Mouse (Mus musculus): Measurements from ENCODE around the gene Itgam.
"Not testable (repeated sequence)": the region's sequence is repeated elsewhere in the genome, so short reads cannot be mapped to it uniquely, and the experiment has no call there.

Itgam gene

DNA sequence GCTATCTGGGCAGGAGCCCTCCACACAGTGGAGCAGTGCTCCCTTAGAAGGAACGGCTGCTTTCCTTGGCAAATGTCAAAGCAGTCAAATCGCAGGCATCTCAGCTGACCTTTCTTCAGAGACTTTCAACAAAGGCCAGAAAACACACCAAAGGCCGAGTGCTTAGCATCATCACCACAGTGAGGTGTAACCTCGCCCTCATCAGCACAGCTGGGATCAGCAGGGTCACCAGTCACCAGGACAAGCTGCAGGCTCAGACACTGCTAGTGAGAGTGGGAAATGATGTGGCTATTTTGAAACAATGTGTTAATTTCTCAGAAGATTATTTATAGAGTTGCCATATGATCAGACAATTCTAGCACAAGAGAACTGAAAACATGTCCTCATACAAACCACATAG lies 74.5 kb downstream of the Itgam start:
- DNase-seq: no peak

DNA sequence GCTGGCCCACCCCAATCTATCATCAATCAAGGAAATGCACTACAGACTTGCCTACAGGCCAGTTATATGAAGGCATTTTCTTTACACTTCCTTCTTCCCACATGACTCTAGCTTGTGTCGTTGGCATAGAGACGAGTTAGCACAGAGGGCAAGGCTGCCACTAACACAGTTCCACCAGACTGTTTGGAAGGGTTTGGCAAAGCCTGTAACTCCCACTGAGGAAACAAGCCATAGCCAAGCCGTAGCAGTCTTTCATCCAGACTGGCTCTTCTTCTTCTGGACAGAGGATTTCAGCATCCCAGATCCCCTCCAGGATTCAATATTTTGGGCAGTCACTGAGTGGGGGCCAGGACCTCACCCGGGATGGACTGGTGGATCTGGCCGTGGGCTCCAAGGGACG lies 77.2 kb downstream of the Itgam start:
- DNase-seq: no peak

DNA sequence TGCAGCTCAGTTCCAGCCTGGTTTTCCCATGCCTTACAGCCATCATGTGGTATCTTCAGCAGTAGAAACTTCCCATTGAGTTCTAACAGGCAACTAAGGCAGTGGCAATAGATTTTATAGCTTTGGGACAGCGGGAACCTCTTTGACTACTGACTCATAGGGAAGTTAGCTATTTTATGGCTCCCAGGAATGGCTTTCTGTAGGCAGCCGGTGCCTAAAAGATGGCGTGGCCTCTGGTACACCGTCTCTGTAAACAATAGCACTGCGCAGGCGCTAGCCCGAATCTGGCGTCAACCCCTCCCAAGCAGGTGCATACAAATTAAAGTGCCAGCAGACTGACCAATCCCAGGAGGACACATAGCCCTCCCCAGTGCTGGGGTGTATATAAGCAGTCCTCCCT lies 88.5 kb downstream of the Itgam start:
- no peak for DNase-seq

DNA sequence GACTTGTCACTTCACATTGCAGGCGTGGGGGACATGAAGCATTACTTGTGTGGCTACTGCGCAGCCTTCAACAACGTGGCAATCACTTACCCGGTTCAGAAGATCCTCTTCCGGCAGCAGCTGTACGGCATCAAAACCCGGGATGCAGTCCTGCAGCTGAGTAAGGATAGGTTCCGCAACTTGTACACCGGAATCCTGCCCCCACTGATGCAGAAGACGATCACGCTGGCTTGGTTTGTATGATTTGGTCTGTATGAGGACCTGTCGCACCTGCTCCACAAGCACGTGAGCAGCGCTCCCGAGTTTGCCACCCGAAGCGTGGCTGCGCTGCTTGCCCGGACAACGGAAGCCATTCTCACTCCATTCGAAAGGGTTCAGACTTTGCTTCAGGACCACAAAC lies 91.6 kb downstream of the Itgam start, which contains the start of gene Itgad:
Gene Itgad, plus strand, starts transcription at position 301 of the 400 bp plus-strand sequence.
- DNase-seq: no peak

DNA sequence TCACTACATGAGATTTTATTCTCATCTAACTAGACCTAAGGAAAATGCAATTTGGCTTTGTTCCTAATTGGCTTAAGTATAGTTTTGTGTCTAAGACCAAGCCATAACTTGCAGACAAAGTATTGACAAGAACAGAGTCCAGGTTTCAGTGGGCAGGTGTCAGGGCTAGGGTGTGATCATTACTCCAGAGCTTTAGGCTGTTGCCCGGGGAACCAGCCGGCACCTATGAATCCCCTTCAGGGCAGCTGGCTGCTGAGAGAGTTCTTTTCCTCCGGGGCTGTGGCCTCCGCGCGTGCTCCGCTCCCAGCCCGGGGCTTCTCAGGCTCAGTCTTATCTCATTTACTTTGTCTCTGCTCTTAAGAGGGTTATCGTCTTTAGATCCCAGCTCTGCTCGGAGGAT lies 92.5 kb downstream of the Itgam start:
- DNase-seq: no peak

DNA sequence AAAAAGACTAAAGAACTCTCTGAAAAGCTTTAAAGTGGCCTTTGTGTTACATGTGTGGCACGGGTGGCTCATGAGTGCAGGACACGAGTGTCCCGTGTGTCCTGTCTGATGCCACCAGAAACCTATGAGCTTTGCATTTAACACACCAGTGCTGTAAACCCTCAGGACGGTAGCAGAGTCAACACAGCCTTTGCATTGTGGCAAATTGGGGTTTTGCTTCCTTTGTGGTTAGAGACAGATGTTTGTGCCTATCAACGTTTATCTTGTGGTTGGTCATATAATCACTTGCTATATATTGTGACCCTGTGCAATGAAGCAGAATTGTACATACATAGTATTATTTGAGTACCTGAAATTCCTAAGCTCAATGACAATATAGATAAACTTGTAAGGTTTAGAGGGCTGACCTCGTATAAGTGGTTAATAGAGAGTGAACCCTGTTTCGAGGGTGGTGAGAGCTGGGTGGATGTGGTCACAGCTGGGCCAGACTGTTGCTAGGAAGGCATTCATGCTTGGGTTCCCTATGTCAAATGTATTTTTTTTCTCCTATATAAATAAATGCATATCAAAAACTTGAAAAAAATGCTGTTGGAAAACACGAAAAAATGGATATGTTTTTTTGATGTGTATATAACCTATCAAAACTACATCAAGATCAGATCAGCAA lies 96.4 kb downstream of the Itgam start:
- not testable (repeated sequence) for DNase-seq

DNA sequence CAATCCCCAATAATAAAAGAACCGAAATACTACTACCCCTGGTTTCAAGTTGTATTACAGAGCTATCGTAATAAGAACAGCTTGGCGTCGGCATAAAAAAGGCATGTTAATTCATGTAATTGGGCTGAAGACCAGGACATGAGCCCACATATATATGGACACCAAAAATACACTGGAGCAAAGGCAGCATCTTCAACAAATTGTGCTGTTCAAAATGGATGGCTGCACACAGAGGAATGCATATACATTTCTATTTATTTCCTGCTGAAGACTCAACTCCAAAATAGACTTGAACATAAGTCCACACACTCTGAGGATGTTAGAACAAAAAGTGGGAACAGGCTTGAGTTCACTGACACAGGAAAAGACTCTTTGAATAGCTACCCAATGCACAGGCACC lies 101.6 kb downstream of the Itgam start:
- DNase-seq: no peak

DNA sequence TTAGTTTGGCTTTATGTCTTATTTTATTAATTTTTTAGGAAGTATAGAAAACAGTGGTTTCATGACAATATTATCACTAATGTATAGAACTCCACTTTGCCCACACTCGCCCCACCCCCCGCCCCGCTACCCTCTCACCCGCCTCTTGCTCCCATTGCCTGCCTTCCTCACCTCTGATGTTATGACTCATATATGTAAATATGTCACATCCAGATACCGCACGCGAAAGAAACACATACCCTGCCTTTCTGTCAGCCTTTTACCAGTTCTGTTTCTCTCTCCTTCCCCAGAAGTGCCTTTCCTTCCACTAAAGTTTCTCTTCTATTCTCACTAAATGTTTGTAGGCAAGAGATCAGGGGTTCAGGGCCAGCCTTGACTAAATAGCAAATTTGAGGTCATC lies 104.0 kb downstream of the Itgam start:
- no peak for DNase-seq
